Mouse (Mus musculus): ENCODE results near the gene Izumo4. TPM values are rescaled to one million over a fixed set of nuclear protein-coding genes. Genes with fewer than 3 reads are reported as not detected.

Izumo4 gene
- total RNA-seq (2021): 1 to 10 TPM; 2.5 to 2.6 TPM
- long read RNA-seq, experiment 1, partial matches to known transcripts: 0 of 1 reads
- long read RNA-seq, experiment 1, other reads (novel, unspliced or antisense): 1 of 1 reads
- long read RNA-seq, experiment 2: 0 reads

- peak; percentile 98 to 100 for DNase-seq
Observed at GRCm38 (mm10) chr10:80701721-80702535, at the start of gene Izumo4, which contains the start of gene Mob3a. Izumo4 (plus strand) TSS chr10:80702184. Mob3a (minus strand) TSS chr10:80701977.

- DNase-seq: no peak
Observed at GRCm38 (mm10) chr10:80653156-80653720, 48.7 kb upstream of the Izumo4 start.

- no peak for DNase-seq
Observed at GRCm38 (mm10) chr10:80654866-80655265, 47.1 kb upstream of the Izumo4 start.

GRCm38 (mm10) chr10:80655406-80656129 lies 46.4 kb upstream of the Izumo4 start:
- no peak for DNase-seq

- peak; percentile 98 for DNase-seq
Observed at GRCm38 (mm10) chr10:80656130-80656862, 45.7 kb upstream of the Izumo4 start.

- DNase-seq: no peak
Observed at GRCm38 (mm10) chr10:80656863-80657623, 44.9 kb upstream of the Izumo4 start, which contains the start of gene Btbd2. Btbd2 (minus strand) TSS chr10:80657071.

- no peak for DNase-seq
Observed at GRCm38 (mm10) chr10:80658194-80658840, 43.7 kb upstream of the Izumo4 start.

- no peak for DNase-seq
Observed at GRCm38 (mm10) chr10:80658841-80659202, 43.2 kb upstream of the Izumo4 start.

GRCm38 (mm10) chr10:80659213-80659612 lies 42.8 kb upstream of the Izumo4 start:
- DNase-seq: peak; percentile 72 to 93

GRCm38 (mm10) chr10:80661149-80661548 lies 40.8 kb upstream of the Izumo4 start:
- peak in 1 of 2 experiments; percentile 72 for DNase-seq

GRCm38 (mm10) chr10:80663485-80664196 lies 38.3 kb upstream of the Izumo4 start:
- DNase-seq: peak; percentile 53 to 64

GRCm38 (mm10) chr10:80664197-80665015 lies 37.6 kb upstream of the Izumo4 start:
- peak; percentile 93 to 96 for DNase-seq

- DNase-seq: peak; percentile 92 to 93
Observed at GRCm38 (mm10) chr10:80665016-80665380, 37.0 kb upstream of the Izumo4 start.

- peak in 1 of 2 experiments; percentile 55 for DNase-seq
Observed at GRCm38 (mm10) chr10:80665459-80665858, 36.5 kb upstream of the Izumo4 start.

GRCm38 (mm10) chr10:80665981-80666733 lies 35.8 kb upstream of the Izumo4 start:
- no peak for DNase-seq

- DNase-seq: no peak
Observed at GRCm38 (mm10) chr10:80666837-80667412, 35.1 kb upstream of the Izumo4 start.

GRCm38 (mm10) chr10:80668614-80669013 lies 33.4 kb upstream of the Izumo4 start:
- peak in 1 of 2 experiments; percentile 74 for DNase-seq

- no peak for DNase-seq
Observed at GRCm38 (mm10) chr10:80669018-80669417, 33.0 kb upstream of the Izumo4 start.
